Mouse (Mus musculus) left cerebral cortex, postnatal 10 days (tissue): ENCODE data around the gene Atp6v1a. TPM values are rescaled to one million over a fixed set of nuclear protein-coding genes. Genes with fewer than 3 reads are reported as not detected.

Source experiments
- DNase-seq, 2 experiments: peaks; one replicate each; pipeline ENCODE4 v3.0.0; 2021 to 2022; ENCODE audit warnings: low spot score in 2 of 2, mixed read lengths in 1 of 2; ENCODE audit errors: extremely low spot score in 1 of 2
- intact Hi-C: fragments of 180-260 bp; cut with DNase I; formaldehyde crosslinking; loops from one replicate; pipeline ENCODE4 v1.15.1; 2025
- total RNA-seq, 2 experiments: library from RNA; stranded (reverse); gene quantifications; 2 replicates each; pipeline ENCODE4 v1.2.3; 2021

Atp6v1a gene
- total RNA-seq, 2 experiments from 2014 or later = 413 to 416 TPM

GRCm38 (mm10) chr16:44101181-44101710 is 38.3 kb downstream of the Atp6v1a start:
- intact Hi-C loops = no loop called here
- no peak for DNase-seq

DNA sequence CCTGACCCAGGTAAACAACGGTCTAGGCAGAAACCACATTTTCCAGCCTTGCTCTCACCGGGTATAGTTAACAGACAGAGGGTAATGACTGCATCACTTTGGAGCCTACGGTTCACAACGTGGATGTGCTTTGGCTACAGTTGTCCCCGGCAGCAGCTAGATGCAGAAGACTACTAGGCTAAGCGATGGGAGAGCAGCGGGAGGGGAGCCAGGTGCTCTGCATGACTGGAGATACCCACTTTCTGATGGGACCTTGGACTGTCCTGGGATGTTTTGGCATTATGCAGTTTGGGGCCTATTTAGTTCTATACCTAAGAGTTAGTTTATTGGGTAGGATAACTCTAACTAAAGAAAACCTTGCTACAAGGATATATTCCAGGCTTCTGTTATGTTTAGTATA is 40.1 kb downstream of the Atp6v1a start:
- intact Hi-C loops = no loop called here
- DNase-seq = no peak

DNA sequence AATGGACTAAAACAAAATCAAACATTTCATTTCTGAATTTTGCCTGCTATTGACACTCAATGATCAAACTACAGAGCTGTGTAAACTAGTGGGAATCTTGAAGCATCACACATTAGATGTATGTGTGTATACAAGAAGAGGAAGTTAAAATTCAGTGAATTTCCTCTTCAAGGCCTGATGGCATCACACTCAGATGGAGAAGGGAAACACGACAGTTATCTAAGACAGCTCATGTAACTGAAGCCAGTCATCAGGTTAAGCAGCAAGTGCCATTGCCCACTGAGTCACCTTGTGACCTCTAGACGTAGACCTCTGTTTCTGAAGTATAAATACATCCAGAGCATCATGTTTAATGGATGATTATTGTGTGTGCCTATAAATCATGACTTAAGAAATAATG is 51.9 kb downstream of the Atp6v1a start:
- intact Hi-C loops = no loop called here
- no peak for DNase-seq

GRCm38 (mm10) chr16:44063025-44063894 is 76.2 kb downstream of the Atp6v1a start, which contains the start of gene Gramd1c:
TSS of gene Gramd1c (minus strand) at chr16:44063345.
- intact Hi-C loops = loop anchor here (5.0 kb wide), 1 partner anchor 171 kb away; no protein-coding TSS in a partner anchor
- DNase-seq = peak; percentile 51 to 83

DNA sequence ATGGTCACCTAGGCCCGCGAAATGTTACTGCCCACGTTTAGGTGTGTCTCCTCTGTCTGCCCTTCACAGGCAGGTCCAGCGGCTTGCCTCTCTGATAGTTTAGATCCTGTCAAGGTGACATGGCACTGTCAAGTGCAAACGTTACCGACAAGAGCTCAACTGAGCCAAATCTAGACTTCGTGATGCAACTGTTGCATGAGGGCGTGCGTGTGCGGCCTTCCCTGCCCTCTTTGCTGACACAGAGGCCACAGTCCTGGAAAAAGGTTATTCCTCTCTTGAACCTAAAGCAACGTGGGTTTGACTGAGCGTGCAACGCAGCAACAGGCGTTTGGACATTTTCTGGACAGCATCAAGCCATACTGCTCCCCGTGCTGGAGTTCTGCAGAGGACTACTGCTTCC is 78.2 kb downstream of the Atp6v1a start:
- DNase-seq = no peak
- intact Hi-C loops = loop anchor here (5.0 kb wide), 1 partner anchor 169 kb away; no protein-coding TSS in a partner anchor

- no peak for DNase-seq
- intact Hi-C loops = loop anchor here (5.0 kb wide), 1 partner anchor 168 kb away; no protein-coding TSS in a partner anchor
These were observed 78.8 kb downstream of the Atp6v1a start for GRCm38 (mm10) chr16:44060604-44061286.

DNA sequence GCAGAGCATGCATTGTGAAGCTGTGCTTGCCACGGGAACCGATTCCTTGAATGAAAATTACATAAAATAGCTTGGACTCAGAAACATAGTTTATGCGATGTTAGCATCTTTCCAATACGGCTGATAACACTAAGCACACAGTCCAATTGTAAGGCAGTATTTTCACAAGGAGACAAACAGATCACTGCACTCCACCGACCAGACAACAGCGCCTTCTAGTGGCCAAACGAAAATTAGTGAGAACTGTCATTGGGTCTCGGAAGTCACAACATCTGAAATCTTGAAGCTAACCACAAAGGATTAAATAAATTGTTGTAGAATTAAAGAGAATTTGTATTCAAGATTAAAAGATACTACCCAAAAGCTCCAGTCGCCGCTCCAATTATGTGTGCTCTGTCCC is 80.8 kb downstream of the Atp6v1a start:
- intact Hi-C loops = no loop called here

GRCm38 (mm10) chr16:44055766-44056165 is 83.7 kb downstream of the Atp6v1a start:
- no peak for DNase-seq
- intact Hi-C loops = no loop called here

More for the DNA sequence above, 80.8 kb downstream of the Atp6v1a start:
- peak; percentile 64 to 74 for DNase-seq

- intact Hi-C loops = no loop called here
- DNase-seq = no peak
These were observed 86.2 kb downstream of the Atp6v1a start for GRCm38 (mm10) chr16:44053265-44053664.

DNA sequence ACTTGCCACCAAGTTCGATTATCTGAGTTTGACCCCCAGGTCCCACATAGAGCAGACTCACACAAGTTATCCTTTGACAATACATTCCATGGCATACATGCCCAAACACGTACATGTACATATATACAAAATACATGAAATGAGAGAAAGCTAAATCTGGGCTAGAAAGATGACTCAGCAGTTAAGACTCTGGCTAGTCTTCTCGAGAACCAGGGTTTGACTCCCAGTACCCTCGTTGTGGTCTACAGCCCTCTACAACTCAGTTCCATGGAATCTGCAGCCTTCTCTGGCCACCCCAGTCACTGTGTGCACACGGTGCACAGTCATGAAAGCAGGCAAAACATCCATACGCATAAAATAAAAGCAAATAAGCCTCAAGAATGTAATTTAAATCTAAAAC is 87.1 kb downstream of the Atp6v1a start:
- DNase-seq = no peak
- intact Hi-C loops = no loop called here

- no peak for DNase-seq
- intact Hi-C loops = no loop called here
These were observed 89.4 kb downstream of the Atp6v1a start for GRCm38 (mm10) chr16:44050139-44050538.

GRCm38 (mm10) chr16:44039112-44039511 is 100.4 kb downstream of the Atp6v1a start:
- DNase-seq = no peak
- intact Hi-C loops = no loop called here

Other genes with a start within 250 kb of the Atp6v1a start
- gene Ccdc191, start 249.9 kb downstream of the Atp6v1a start, total RNA-seq = 1 to 10 TPM; 2.3 to 2.5 TPM
- gene Qtrt2, start 212.9 kb downstream of the Atp6v1a start, total RNA-seq = 10 to 100 TPM; 24.9 to 29.2 TPM
- gene Zdhhc23, start 159.9 kb downstream of the Atp6v1a start, total RNA-seq = 10 to 100 TPM; 30.6 to 33.7 TPM
- 1 to 10 TPM; 2.2 to 2.9 TPM for gene Gramd1c, start 76.4 kb downstream of the Atp6v1a start, total RNA-seq
- 10 to 100 TPM; 53.9 to 55.2 TPM for gene Naa50, start 125 bp upstream of the Atp6v1a start, total RNA-seq
- gene Usf3, start 33.5 kb upstream of the Atp6v1a start, total RNA-seq = 10 to 100 TPM; 32.6 to 33.5 TPM
- gene Sidt1, start 193.5 kb upstream of the Atp6v1a start, total RNA-seq = 10 to 100 TPM; 39.9 to 49.1 TPM
- 10 to 100 TPM; 12.6 to 12.9 TPM for gene Spice1, start 207.4 kb upstream of the Atp6v1a start, total RNA-seq